Mouse (Mus musculus): ENCODE measurements around the gene Gse1. TPM values are rescaled to one million over a fixed set of nuclear protein-coding genes. Genes with fewer than 3 reads are reported as not detected.
A peak's percentile ranks its signal among the peaks of the same experiment; 100 is the strongest.

The Gse1 gene
- polyA plus RNA-seq, 1 experiment from 2014 or later: 25.3 TPM

GRCm38 (mm10) chr8:120501426-120501825 is 273.2 kb downstream of the Gse1 start:
- 75% methylated on average over 5 of the region's 5 CpGs for WGBS
- Histone ChIP-seq H3K9me3 (ENCODE audit: control insufficient read depth, low read length) (no peaks in the 10 kb centered on the region), H3K27me3 (replicated peaks; ENCODE audit: control insufficient read depth, insufficient read depth, low read length) (no peaks in the 10 kb centered on the region), H3K4me2 (no peak overlapping the region), H3K9ac (ENCODE audit: low read depth, low read length) (no peak overlapping the region), H3K4me1 (replicated peaks; ENCODE audit: control insufficient read depth, insufficient read depth, low read length) (peaks cover 98% of the 10 kb centered on the region), H3K36me3 (ENCODE audit: control insufficient read depth, insufficient read depth, low read length) (no peaks in the 10 kb centered on the region), H3K27ac (ENCODE audit: low read depth, low read length) (no peak overlapping the region; the same call in 1 of the 2 replicates), H3K4me3 (ENCODE audit: low read depth, low read length) (no peak overlapping the region)
- ATAC-seq (replicated peaks; ENCODE audit: low FRiP score): no peak
- no peak for DNase-seq (ENCODE audit: low spot score)

GRCm38 (mm10) chr8:120502428-120502827 is 274.2 kb downstream of the Gse1 start:
- DNase-seq (ENCODE audit: low spot score) (no peak), ATAC-seq (replicated peaks; ENCODE audit: low FRiP score) (no peak)
- H3K4me3 ChIP-seq (ENCODE audit: low read depth, low read length): no peak overlapping the region
- H3K27ac ChIP-seq (ENCODE audit: low read depth, low read length): no peak overlapping the region; the same call in 1 of the 2 replicates
- H3K27me3 ChIP-seq (replicated peaks; ENCODE audit: control insufficient read depth, insufficient read depth, low read length): no peaks in the 10 kb centered on the region
- H3K4me2 ChIP-seq: peak overlapping the region; percentile 24
- H3K9ac ChIP-seq (ENCODE audit: low read depth, low read length): no peak overlapping the region
- no peaks in the 10 kb centered on the region for H3K9me3 ChIP-seq (ENCODE audit: control insufficient read depth, low read length)
- WGBS: 47% methylated on average over 5 of the region's 5 CpGs
- H3K36me3 ChIP-seq (ENCODE audit: control insufficient read depth, insufficient read depth, low read length): no peaks in the 10 kb centered on the region
- H3K4me1 ChIP-seq (replicated peaks; ENCODE audit: control insufficient read depth, insufficient read depth, low read length): peaks cover 91% of the 10 kb centered on the region

- Histone ChIP-seq H3K9ac (ENCODE audit: low read depth, low read length) (peak overlapping the region; percentile 15; the same call in 1 of the 2 replicates), H3K9me3 (ENCODE audit: control insufficient read depth, low read length) (no peaks in the 10 kb centered on the region), H3K27ac (ENCODE audit: low read depth, low read length) (no peak overlapping the region; the same call in 1 of the 2 replicates), H3K36me3 (ENCODE audit: control insufficient read depth, insufficient read depth, low read length) (no peaks in the 10 kb centered on the region), H3K4me1 (replicated peaks; ENCODE audit: control insufficient read depth, insufficient read depth, low read length) (peaks cover 91% of the 10 kb centered on the region), H3K27me3 (replicated peaks; ENCODE audit: control insufficient read depth, insufficient read depth, low read length) (no peaks in the 10 kb centered on the region), H3K4me2 (peak overlapping the region; percentile 52), H3K4me3 (ENCODE audit: low read depth, low read length) (peak overlapping the region; percentile 19; the same call in 1 of the 2 replicates)
- WGBS: 14% methylated on average over 19 of the region's 20 CpGs
- ATAC-seq (replicated peaks; ENCODE audit: low FRiP score) (peak; percentile 35), DNase-seq (ENCODE audit: low spot score) (no peak)
These were observed 276.2 kb downstream of the Gse1 start for GRCm38 (mm10) chr8:120504251-120505081.

- no peaks in the 10 kb centered on the region for H3K9me3 ChIP-seq (ENCODE audit: control insufficient read depth, low read length)
- no peak overlapping the region for H3K27ac ChIP-seq (ENCODE audit: low read depth, low read length)
- H3K4me1 ChIP-seq (replicated peaks; ENCODE audit: control insufficient read depth, insufficient read depth, low read length): peaks cover 91% of the 10 kb centered on the region
- DNase-seq (ENCODE audit: low spot score) (no peak), ATAC-seq (replicated peaks; ENCODE audit: low FRiP score) (no peak)
- peak overlapping the region; percentile 52 for H3K4me2 ChIP-seq
- H3K36me3 ChIP-seq (ENCODE audit: control insufficient read depth, insufficient read depth, low read length): no peaks in the 10 kb centered on the region
- WGBS: 14% methylated on average over 19 of the region's 19 CpGs
- peak overlapping the region; percentile 15; the same call in 1 of the 2 replicates for H3K9ac ChIP-seq (ENCODE audit: low read depth, low read length)
- H3K27me3 ChIP-seq (replicated peaks; ENCODE audit: control insufficient read depth, insufficient read depth, low read length): no peaks in the 10 kb centered on the region
- peak overlapping the region; percentile 19; the same call in 1 of the 2 replicates for H3K4me3 ChIP-seq (ENCODE audit: low read depth, low read length)
These were observed 276.8 kb downstream of the Gse1 start for GRCm38 (mm10) chr8:120505082-120505511.

GRCm38 (mm10) chr8:120505619-120506310 is 277.5 kb downstream of the Gse1 start:
- H3K9me3 ChIP-seq (ENCODE audit: control insufficient read depth, low read length): no peaks in the 10 kb centered on the region
- no peak overlapping the region for H3K4me3 ChIP-seq (ENCODE audit: low read depth, low read length)
- no peak overlapping the region for H3K9ac ChIP-seq (ENCODE audit: low read depth, low read length)
- no peaks in the 10 kb centered on the region for H3K27me3 ChIP-seq (replicated peaks; ENCODE audit: control insufficient read depth, insufficient read depth, low read length)
- H3K36me3 ChIP-seq (ENCODE audit: control insufficient read depth, insufficient read depth, low read length): no peaks in the 10 kb centered on the region
- no peak overlapping the region for H3K4me2 ChIP-seq
- peaks cover 91% of the 10 kb centered on the region for H3K4me1 ChIP-seq (replicated peaks; ENCODE audit: control insufficient read depth, insufficient read depth, low read length)
- ATAC-seq (replicated peaks; ENCODE audit: low FRiP score) (no peak), DNase-seq (ENCODE audit: low spot score) (no peak)
- no peak overlapping the region for H3K27ac ChIP-seq (ENCODE audit: low read depth, low read length)
- WGBS: 60% methylated on average over 23 of the region's 23 CpGs

GRCm38 (mm10) chr8:120506562-120506961 is 278.3 kb downstream of the Gse1 start:
- H3K36me3 ChIP-seq (ENCODE audit: control insufficient read depth, insufficient read depth, low read length): no peaks in the 10 kb centered on the region
- H3K4me1 ChIP-seq (replicated peaks; ENCODE audit: control insufficient read depth, insufficient read depth, low read length): peaks cover 91% of the 10 kb centered on the region
- no peak overlapping the region for H3K4me2 ChIP-seq
- 62% methylated on average over 2 of the region's 2 CpGs for WGBS
- H3K9ac ChIP-seq (ENCODE audit: low read depth, low read length): no peak overlapping the region
- ATAC-seq (replicated peaks; ENCODE audit: low FRiP score) (no peak), DNase-seq (ENCODE audit: low spot score) (no peak)
- no peak overlapping the region for H3K27ac ChIP-seq (ENCODE audit: low read depth, low read length)
- H3K27me3 ChIP-seq (replicated peaks; ENCODE audit: control insufficient read depth, insufficient read depth, low read length): no peaks in the 10 kb centered on the region
- no peak overlapping the region for H3K4me3 ChIP-seq (ENCODE audit: low read depth, low read length)
- H3K9me3 ChIP-seq (ENCODE audit: control insufficient read depth, low read length): no peaks in the 10 kb centered on the region

- H3K27ac ChIP-seq (ENCODE audit: low read depth, low read length): 0 out of 2 replicates have a peak overlapping the region, but pooled peaks have one; percentile 6
- no peaks in the 10 kb centered on the region for H3K36me3 ChIP-seq (ENCODE audit: control insufficient read depth, insufficient read depth, low read length)
- WGBS: 88% methylated on average over 9 of the region's 9 CpGs
- H3K27me3 ChIP-seq (replicated peaks; ENCODE audit: control insufficient read depth, insufficient read depth, low read length): no peaks in the 10 kb centered on the region
- H3K4me1 ChIP-seq (replicated peaks; ENCODE audit: control insufficient read depth, insufficient read depth, low read length): peaks cover 91% of the 10 kb centered on the region
- no peak overlapping the region for H3K9ac ChIP-seq (ENCODE audit: low read depth, low read length)
- DNase-seq (ENCODE audit: low spot score) (no peak), ATAC-seq (replicated peaks; ENCODE audit: low FRiP score) (no peak)
- no peaks in the 10 kb centered on the region for H3K9me3 ChIP-seq (ENCODE audit: control insufficient read depth, low read length)
- no peak overlapping the region for H3K4me2 ChIP-seq
- H3K4me3 ChIP-seq (ENCODE audit: low read depth, low read length): no peak overlapping the region
These were observed 279.0 kb downstream of the Gse1 start for GRCm38 (mm10) chr8:120507290-120507689.

- Histone ChIP-seq H3K4me1 (replicated peaks; ENCODE audit: control insufficient read depth, insufficient read depth, low read length) (peaks cover 91% of the 10 kb centered on the region), H3K4me2 (peak overlapping the region; percentile 56), H3K4me3 (ENCODE audit: low read depth, low read length) (peak overlapping the region; percentile 11), H3K9me3 (ENCODE audit: control insufficient read depth, low read length) (no peaks in the 10 kb centered on the region), H3K27ac (ENCODE audit: low read depth, low read length) (peak overlapping the region; percentile 51; the same call in 1 of the 2 replicates), H3K36me3 (ENCODE audit: control insufficient read depth, insufficient read depth, low read length) (no peaks in the 10 kb centered on the region; the same call in 1 of the 2 replicates), H3K27me3 (replicated peaks; ENCODE audit: control insufficient read depth, insufficient read depth, low read length) (no peaks in the 10 kb centered on the region), H3K9ac (ENCODE audit: low read depth, low read length) (peak overlapping the region; percentile 10)
- DNase-seq (ENCODE audit: low spot score) (peak; percentile 76), ATAC-seq (replicated peaks; ENCODE audit: low FRiP score) (peak; percentile 60)
- 11% methylated on average over 21 of the region's 21 CpGs for WGBS
These were observed 281.1 kb downstream of the Gse1 start for GRCm38 (mm10) chr8:120509136-120510034.

Data from liver, embryonic 11.5 days (tissue).